Mouse (Mus musculus): Measurements from ENCODE around the gene Farp2.

DNA sequence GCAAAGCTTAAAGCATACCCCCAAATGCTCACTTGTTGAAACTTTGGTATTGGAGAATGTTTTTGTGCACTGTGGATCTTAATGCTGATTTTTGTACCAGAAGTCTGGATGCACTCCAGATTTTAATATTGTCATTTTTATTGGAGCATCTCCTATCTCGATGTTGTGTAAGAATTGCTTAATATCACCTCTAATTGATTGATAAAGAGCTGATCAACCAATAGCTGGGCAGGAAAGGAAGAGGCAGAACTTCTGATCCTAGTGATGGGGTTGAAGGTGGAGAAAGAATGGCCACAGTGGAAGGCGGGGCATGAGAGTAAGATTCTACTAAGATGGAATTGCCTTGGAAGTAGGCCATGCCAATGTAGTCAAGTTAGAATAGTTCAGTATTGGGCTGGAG, 130.1 kb downstream of the Farp2 start:
- TF ChIP-seq MAFK (IDR thresholded peaks at IDR 0.05; ENCODE audit: insufficient read depth, low read depth, low read length) (no peak), HCFC1 (IDR thresholded peaks at IDR 0.05; ENCODE audit: borderline replicate concordance, insufficient read depth, low read length) (no peak), CHD2 (IDR thresholded peaks at IDR 0.05; ENCODE audit: low read depth, low read length) (no peak)

Measured in ES-E14 (cell line).